Mouse (Mus musculus): Measurements from ENCODE around the gene Ankzf1.

The Ankzf1 gene

DNA sequence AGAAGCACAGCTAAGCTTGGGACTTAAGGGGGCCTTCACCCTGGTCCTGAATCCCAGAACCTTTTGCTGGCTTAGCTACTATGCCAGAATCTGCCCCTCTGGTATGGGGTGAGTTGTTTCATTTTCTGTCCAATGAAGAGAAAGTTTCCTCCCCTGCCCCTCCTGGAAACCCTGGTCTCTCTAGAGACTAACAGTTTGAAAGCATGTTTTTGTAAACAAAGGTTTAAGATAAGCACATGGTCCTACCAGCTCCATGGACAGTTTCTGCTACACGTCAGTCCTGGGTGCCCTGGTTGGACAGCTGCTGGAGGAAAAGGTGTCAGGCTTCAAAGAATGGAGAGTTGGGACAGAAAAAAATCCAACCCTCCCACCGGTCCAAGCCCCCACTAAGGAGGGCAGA lies 1.4 kb upstream of the Ankzf1 start:
- no peak for DNase-seq

DNA sequence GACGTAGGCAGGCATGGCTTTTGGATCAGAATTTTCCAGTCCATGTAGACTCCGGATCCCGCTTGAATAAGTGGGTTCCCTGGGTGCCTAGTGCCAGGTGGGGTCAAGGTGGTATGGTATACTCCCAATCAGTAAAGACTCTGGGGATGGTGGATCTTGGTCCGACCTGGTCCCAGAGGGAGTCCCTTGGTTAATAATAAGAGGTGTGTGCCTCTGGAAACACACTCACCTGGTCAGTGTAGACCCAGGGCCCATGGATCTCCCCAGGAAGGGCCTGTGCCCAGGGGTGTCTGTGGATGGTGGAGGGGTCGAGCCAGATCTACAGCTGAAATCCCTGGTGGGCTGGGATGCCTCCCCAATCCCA lies 711 bp upstream of the Ankzf1 start:
- DNase-seq, result no peak

DNA sequence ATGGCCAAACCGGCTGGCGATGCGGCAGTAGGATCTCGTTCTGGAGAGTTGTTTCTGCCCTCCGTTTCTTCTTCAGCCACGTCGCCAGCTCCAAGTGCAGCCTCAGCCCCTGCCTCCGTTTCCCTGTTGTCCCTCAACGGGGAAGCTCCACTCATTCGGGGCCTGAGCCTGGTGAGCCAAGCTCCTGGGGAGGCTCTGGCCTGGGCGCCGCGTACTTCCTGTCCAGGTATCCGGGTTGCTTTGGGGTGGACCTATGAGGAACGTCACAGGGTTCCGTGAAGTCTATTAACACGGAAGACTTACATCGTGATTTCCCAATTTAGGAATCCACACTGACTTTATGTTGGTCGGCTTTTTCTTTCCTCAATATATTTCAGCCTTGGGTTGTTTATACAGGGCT lies 501 bp downstream of the Ankzf1 start:
- no peak for DNase-seq

DNA sequence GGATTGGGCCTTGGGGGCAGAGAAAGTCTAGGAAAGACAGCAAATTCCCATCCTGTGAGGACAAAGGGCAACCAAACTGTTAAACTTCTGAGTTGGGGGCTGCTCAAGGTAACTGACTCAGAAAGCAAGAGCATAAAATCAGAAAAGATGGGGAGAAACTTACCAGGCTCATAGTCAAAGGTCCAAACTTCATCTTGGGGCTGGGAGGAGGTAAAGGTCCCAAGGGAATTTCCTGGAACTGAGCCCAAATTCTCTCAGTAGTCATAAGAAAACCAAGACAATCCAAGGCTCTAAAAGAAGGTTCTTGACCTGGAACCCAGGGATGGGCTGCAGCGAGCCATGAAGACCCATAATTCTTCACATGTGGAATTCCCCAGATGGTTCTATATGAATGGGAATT lies 9.3 kb downstream of the Ankzf1 start:
- no peak for DNase-seq

DNA sequence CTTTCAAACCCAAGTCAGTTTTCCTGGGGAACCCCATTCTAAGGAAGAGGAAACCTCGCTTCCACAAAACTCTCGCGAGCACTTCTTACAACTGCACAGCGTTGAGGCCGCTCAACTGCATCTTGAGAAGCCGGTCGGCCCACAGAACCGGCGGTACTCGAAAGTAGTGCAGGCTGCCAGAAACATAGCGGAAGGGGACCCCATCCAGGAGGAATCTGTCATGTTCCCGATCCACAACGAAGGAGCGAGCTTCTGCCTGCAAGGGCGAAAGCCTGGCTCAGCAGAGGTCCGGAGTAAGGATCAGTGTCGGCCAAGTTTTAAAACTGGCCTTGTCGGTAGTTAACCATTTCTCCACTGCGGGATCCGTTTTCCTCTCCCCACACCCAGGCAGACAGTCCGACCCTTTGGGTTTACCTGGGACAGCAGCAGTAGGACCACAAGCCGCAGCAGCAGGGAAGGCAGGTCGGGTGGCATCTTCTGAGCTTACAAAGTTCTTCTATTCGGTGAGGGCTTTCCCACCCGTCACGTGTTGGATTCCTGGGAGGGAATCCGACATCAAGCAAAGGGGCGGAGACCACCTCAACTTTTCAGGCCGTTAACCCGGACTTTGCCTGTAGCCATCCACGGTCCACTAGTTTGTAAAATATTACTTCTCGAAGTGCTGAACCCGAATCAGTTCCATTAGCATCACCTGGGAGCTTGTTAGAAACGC lies 17.2 kb downstream of the Ankzf1 start:
- DNase-seq, result no peak

DNA sequence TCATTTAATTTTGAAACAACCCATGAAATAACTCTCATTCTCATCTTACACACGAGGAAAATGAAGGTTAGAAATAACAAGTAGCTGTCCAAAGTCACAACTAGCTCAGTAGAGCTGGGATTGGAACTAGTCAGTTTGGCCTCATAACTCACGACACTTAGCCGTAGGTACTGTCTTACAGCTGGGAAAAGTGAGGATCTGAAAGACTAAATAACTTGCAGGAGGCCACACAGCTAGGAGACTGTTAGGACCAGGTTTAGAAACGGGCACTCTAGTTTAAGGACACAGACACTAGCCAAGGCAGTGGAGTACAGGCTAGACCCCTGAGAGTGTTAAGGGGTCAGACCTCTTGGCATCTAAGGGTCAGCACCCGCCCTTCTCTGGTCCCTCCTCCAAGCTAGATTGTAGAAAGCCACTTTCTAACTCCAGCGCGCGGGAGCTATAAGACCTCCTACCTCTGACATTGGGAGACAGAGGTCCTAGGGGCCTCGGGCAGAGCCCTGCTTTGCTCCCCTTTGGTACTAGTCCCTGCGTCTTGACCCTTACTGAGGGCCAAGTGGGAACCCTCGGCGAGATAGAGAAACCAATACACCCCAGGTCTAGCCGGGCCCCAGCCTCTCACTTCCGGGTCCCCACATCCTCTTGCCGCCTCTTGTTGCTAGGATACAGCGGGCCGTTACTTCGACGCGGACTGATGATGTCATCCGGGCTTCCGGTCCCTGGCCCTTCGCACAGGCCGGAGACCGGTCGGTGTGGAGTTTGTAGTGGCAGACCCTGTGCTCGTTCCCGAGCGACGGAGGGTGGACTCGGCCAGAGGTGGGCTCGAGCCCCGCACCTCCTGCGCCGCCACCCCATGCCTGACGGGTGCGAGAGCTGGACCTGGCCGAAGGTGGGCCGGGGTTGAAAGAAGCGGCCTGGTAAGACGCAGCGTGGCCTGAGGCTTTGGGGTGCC lies 18.5 kb downstream of the Ankzf1 start, which contains the start of the genes Glb1l and Stk16:
Gene Glb1l, minus strand, starts transcription at position 678 of the 952 bp plus-strand sequence.
Gene Stk16, plus strand, starts transcription at position 703 of the 952 bp plus-strand sequence.
- peak; percentile 91 for DNase-seq

DNA sequence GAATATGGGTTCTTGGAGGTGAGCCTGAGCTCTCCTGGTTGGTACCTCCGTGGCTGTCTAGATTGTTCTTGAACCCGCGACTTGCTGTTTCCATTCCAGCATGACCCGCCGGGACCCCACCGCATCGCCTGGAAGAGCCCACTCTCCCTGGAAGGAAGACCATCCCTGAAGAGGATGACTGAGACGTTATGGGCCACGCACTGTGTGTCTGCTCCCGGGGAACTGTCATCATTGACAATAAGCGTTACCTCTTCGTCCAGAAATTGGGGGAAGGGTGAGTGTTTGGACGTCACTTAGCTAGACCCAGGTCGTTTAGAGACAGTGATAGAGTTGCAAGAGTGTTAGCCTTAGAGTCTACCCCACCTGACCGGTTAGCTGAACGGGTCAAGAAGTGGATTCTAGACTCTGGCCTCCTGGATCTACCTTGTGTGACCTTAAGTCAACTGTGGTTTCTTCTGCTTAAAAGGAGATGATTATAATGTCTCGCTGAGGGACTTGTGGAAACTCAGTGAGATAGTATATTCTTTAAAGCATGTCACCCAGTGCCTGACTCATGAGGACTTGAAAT lies 19.3 kb downstream of the Ankzf1 start:
- DNase-seq, result no peak

DNA sequence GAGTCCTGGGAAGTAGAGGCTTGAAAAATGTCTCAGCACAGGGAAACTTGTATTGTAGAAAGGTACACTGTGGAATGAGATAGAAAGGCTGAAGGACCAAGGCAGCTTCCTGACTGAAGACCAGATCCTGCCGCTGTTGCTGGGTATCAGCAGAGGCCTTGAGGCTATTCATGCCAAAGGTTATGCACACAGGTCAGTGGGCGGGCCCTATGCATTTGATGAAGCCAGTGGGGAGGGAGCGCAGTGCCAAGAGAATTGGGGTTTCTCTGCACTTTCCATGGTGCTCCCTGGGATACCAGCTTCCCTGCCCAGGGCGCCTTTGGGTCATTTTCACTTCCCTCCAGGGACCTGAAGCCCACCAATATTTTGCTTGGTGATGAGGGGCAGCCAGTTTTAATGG lies 20.6 kb downstream of the Ankzf1 start:
- no peak for DNase-seq

DNA sequence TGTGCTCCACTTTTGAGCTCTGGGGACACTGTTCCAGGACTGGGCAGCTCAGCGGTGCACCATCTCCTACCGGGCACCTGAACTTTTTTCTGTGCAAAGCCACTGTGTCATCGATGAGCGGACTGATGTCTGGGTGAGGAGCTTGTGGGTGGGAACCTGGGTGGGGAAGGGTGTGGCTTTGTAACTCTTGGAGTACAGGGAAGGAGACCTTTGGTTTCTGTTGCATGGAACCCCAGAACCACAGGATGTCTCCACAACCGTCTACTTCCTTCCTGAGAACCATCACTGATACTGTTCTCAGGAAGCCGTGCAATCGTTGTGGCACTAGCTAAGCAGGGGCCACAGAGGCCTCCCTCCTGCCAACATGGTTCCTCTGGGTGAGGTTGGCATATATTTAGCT lies 21.1 kb downstream of the Ankzf1 start:
- DNase-seq, result no peak

DNA sequence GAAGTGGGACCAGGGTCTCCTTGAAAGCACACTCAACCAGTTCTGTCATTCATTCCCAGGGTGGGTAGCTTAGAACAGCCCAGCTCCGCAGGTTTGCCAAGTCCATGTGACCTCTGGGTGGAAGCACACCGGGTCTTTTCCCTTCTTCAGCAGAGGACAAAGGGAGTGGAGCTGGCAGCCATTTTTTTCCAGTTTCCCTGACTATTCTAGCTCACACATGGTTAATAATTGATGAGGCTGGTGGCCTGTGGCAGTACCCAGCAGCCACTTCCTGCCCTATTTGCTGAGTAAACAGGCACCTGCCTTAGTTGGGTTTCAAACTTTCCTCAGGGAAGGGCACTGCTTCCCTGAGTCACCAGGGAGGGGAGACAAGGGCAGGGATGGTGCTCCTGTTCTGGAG lies 22.5 kb downstream of the Ankzf1 start:
- DNase-seq, result no peak

DNA sequence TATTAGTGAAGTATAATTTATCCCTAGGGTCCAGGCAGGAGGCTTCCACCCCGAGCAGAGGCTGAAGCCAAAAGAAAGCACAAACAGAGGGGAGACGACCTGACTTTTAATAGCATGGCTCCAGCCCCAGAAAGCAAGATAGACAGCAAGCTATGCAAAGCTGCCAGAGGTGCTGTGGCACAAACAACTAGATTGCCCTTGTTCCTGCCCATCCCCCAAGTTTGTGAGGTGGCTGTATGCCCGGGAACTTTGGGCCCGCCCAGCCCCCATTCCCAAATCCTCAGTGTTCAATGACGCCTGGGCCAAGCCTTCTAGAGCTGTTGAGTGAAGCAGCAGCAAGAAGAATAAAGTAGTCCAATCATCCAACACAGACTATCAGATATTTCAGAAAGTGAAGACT lies 22.9 kb downstream of the Ankzf1 start:
- DNase-seq, result no peak

DNA sequence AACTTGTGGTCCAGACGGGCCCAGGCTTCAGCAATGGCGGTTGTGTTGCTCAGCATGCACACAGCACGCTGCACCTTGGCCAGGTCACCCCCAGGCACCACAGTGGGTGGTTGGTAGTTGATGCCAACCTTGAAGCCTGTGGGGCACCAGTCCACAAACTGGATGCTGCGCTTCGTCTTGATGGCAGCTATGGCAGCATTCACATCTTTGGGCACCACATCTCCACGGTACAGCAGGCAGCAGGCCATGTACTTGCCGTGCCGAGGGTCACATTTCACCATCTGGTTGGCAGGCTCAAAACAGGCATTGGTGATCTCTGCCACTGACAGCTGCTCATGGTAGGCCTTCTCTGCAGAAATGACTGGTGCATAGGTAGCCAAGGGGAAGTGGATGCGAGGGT lies 23.8 kb downstream of the Ankzf1 start:
- no peak for DNase-seq

DNA sequence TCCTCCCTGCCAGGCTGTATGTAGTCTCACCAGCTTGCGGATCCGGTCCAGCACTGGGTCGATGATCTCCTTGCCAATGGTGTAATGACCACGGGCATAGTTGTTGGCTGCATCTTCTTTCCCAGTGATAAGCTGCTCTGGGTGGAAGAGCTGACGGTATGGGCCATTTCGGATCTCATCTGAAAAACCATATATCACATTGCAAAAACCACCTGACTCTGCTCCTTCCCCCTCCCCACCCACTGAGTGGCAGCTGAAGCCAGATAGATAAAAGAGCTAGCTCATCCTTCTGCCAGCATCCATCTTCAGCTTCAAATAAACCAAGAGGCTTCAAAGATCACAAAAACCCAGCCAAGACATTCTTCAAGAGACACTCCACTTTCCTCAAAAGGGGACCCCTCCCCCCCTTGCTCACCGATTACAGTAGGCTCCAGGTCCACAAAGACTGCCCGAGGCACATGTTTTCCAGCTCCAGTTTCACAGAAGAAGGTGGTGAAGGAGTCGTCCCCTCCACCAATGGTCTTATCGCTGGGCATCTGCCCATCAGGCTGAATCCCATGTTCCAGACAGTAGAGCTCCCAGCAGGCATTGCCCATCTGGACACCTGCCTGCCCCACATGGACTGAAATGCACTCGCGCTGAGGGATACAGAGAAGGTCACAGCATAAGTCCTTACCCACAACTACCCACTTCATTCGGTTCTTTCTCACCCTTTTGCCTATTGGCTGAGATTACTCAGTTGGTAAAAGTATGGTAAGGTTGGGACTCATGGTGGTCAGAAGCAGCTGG lies 25.0 kb downstream of the Ankzf1 start:
- no peak for DNase-seq

DNA sequence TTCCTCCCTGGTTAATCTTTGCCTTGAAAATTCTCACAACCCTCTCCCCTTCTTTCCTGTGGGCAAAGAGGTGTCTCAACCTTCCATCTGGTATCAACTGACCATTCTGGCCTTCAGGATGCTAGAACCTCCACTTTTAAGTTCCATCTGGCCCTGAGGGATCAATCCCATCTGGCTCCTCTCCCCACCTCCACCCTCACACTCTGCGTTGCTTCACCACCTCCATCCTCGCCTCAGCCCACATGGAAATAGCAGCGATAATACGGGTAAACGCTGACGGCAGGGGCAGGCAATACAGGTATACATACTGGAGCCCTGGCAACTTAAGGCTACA lies 25.9 kb downstream of the Ankzf1 start:
- peak; percentile 57 for DNase-seq

DNA sequence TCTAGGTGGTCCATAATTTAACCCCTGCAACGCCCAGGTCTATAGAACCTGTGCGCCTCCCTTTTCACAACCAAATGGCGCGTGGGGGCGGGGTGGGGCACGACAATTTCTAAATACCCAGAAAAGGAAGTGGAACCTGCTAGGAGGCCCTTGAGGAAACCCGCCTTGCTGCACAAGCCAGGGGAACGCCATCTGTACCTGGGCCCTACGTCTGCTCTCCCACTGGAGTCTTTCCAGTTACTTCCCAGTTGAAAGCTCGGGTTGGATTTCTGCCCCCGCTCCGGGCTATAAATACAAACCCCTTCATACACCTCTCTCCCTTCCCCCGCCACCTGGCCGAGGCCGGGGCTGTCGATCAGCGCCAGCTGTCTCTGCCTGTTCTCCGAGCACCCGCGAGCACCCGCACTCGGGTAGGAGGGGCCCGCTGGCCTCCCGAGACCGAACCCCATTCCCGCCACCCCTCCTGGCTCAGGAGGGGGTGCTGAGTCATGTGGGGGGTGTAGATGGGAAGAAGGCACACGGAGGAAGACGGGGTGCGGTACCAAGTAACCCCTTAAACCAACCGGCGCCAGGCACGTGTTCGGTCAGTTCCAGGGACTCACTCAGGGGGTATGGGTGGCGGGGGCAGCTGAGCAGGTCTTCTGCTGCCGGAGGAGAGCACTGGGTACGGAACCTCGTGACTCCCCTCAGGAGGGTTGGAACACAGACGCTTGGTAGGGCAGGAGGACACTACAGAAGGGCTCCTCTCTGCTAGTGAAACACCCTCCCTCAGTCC lies 26.5 kb downstream of the Ankzf1 start:
- peak; percentile 90 for DNase-seq

DNA sequence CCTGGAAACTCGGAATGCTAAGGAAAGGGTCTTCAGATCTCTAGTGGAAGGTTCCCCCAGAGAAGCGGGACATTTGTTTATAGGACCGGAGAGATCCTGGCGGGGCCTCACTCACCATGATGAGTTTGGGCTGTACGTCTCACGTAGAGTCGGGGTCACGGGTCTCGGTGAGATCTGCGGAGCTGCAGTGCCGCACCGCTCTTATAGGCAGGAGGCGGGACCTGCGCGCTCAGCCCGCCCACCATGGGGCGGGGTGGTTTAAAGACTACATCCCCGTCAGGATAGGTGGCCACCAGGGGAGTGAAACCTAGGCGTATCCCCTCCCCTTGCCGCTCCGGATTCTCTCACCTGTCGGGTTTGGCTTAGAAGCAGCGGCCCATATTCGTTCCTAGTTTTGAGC lies 27.1 kb downstream of the Ankzf1 start:
- peak; percentile 97 for DNase-seq

DNA sequence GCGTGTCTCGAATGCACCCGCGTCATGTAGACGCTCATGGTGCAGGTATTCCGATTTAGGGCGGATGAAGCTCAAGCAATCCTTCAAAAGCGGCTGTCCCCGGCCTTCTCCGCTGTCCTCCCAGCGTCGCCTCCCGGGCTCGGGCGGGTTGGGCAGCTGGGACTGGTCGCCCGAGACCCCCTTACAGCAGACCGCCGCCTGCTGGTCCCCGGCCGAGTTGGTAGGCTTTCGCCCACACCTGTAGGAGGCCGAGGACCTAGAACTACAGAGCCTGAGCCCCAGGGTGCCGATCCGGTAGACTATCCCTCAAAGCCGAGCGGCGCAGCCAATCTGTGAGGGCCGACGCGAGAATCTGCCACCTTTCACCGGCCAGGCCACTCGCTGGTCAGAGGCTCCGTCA lies 27.6 kb downstream of the Ankzf1 start, which contains the start of gene Tuba4a:
Gene Tuba4a, minus strand, starts transcription at position 335 of the 400 bp plus-strand sequence.
- DNase-seq, result no peak

DNA sequence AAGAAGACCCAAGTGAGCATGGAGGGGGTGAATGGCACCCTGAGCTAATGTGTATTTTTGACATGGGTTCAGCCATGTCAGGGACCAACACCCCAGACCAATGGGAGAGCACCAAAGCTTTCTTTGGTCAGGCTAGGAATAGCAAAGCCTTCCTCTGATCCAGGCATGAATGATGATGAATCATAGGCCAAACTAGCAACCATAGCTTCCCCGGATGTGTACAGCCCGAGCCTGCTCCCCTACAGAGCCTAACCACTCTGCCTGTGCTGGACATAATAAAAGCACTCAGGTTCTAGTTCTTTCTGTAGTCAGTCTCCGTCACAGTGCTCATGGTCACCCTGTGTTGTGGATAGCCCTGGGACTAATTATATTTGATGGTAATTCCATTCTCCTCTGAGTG lies 29.6 kb downstream of the Ankzf1 start:
- no peak for DNase-seq

DNA sequence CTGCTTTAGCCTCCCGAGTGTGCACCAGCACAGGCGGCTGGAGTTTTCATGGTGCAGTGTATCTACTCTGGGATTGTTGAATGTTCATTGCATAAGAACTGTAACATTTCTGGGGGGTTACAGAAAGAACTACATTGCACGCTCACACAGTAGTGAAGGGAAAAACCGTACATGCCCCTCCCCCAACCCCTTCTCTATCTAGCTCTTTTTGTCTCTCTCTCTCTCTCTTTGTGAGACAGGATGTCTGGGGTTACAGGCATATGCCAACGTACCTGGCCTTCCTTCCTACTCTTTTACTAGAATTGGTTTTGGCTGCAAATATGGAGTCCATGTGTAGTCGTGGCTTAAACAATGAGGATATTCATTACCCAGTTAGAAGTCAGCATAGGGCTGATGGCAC lies 31.0 kb downstream of the Ankzf1 start:
- no peak for DNase-seq

DNA sequence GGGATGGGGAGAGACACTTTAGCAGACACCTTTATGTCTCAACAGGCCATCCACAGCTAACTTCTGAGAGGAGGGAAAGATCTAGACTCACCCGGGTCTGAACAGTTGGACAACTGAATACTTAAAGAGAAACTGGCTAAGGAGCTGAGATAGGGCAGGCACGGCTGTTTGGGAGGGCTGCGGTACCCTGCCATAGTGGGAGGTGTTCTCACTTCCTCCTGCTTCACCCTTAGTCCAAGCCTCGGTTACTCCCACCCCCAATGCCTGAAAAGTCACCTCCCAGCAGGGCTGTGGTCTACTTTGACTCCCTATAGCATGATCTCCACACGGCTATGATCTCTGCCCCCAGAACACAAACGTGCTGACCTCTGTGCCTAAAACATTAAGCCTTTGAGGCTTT lies 31.6 kb downstream of the Ankzf1 start:
- DNase-seq, result no peak

DNA sequence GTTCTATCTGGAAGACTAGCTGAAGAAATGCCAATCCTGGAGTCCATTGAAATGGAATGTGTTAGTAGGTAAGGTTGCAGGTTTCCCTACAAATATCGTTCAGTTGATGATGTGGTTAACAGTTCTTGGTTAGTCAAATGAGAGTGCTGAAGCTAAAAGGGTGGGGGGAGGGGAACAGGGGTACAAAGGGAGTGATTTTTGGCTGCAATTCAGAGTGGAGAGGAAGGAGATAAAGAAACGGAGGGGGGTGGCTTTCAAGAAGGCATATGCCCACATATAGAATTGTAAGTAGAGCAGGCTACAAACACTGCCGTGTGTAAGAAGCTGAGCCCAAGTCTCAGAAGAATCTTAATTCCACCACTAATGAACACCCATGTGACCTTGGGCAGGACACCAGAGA lies 33.5 kb downstream of the Ankzf1 start:
- no peak for DNase-seq

DNA sequence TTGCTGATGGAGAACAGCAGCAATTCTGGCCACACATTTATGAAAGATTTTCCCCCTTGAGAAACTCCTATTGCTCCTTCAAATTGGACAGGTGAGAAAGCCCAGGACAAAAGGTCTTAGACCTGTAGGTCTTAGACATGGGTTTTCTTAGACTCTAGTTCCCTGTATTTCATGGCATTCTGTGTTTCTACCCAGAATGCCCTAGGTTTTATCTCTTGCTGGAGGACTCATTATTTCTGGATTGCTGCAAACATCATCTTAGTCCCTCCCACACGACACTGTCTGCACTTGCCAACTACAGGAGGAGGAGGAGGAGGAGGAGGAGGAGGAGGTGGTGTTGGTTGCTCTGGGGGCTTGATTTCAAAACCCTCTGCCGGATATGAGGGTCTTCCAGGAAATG lies 34.2 kb downstream of the Ankzf1 start:
- DNase-seq, result no peak

All from cerebellum, adult 11 months (tissue).